Mouse (Mus musculus): ENCODE data around the gene Gm20671. TPM values are rescaled to one million over a fixed set of nuclear protein-coding genes. Genes with fewer than 3 reads are reported as not detected.
"Not testable (repeated sequence)": the region's sequence is repeated elsewhere in the genome, so short reads cannot be mapped to it uniquely, and the experiment has no call there.

Gene Gm20671
- polyA plus RNA-seq, 1 experiment from 2014 or later, result not detected

DNA sequence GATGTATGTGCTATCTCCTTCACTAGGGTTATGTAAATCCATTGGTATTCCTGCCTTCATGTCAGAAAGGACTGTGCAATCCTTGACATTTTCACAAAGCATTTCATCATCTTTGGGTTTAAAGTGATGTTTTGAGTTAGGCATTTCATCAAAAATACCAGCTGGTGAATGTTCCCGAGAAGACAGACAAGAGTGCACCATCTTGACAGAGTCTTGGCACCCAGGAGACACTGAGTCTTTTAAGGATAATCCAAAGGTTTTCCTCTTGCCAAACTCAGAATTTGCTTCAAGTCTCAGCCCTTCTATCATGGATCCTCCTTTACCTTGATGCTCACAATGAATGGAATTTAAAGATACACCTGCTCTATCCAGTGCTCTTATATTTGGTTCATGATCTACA is 1.9 kb upstream of the Gm20671 start:
- not testable (repeated sequence) for H3K9ac ChIP-seq (ENCODE audit: low read length); H3K9me3 ChIP-seq (ENCODE audit: control insufficient read depth, low read length); H3K27me3 ChIP-seq (ENCODE audit: control insufficient read depth, insufficient read depth, low read depth, low read length); H3K27ac ChIP-seq (ENCODE audit: low read length); H3K4me3 ChIP-seq (ENCODE audit: low read length); ATAC-seq (ENCODE audit: low read depth); H3K4me2 ChIP-seq (ENCODE audit: low read depth, low read length); H3K4me1 ChIP-seq (replicated peaks; ENCODE audit: control insufficient read depth, insufficient read depth, low read length)
- 87% methylated on average over 1 of the region's 1 CpGs for WGBS
- peaks cover 39% of the 10 kb centered on the region for H3K36me3 ChIP-seq (ENCODE audit: control insufficient read depth, insufficient read depth, low read length)

DNA sequence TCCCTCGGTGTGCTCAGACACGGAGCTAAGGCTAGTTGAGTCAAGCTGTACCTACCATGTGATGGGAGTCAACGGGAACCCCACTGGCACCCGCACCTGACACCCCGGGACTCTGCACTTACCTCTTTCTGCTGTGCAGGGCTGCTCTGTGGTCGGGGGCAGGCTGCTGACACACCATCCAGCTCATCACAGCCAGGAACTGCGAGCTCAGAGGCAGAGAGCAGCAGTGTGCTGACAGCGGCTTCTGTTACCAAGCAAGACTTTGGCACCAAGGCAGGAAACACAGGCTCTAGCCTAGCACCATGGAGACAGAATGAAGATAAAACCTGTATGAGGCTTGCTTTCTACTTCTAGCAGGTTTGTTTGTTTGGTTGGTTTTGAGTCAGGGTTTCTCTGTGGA is 6.4 kb downstream of the Gm20671 start:
- H3K9me3 ChIP-seq (ENCODE audit: control insufficient read depth, low read length), result no peaks in the 10 kb centered on the region
- H3K27me3 ChIP-seq (ENCODE audit: control insufficient read depth, insufficient read depth, low read depth, low read length), result no peaks in the 10 kb centered on the region
- no peak for ATAC-seq (ENCODE audit: low read depth)
- H3K4me1 ChIP-seq (replicated peaks; ENCODE audit: control insufficient read depth, insufficient read depth, low read length), result no peaks in the 10 kb centered on the region
- H3K36me3 ChIP-seq (ENCODE audit: control insufficient read depth, insufficient read depth, low read length), result peaks cover 29% of the 10 kb centered on the region
- WGBS, result 94% methylated on average over 8 of the region's 8 CpGs
- no peak overlapping the region for H3K4me2 ChIP-seq (ENCODE audit: low read depth, low read length)
- no peak overlapping the region for H3K4me3 ChIP-seq (ENCODE audit: low read length)
- no peak overlapping the region for H3K9ac ChIP-seq (ENCODE audit: low read length)
- no peak overlapping the region for H3K27ac ChIP-seq (ENCODE audit: low read length)

- Histone ChIP-seq H3K4me1 (replicated peaks; ENCODE audit: control insufficient read depth, insufficient read depth, low read length) (no peaks in the 10 kb centered on the region), H3K9me3 (ENCODE audit: control insufficient read depth, low read length) (no peaks in the 10 kb centered on the region), H3K4me2 (ENCODE audit: low read depth, low read length) (no peak overlapping the region), H3K27ac (ENCODE audit: low read length) (no peak overlapping the region), H3K27me3 (ENCODE audit: control insufficient read depth, insufficient read depth, low read depth, low read length) (no peaks in the 10 kb centered on the region), H3K36me3 (ENCODE audit: control insufficient read depth, insufficient read depth, low read length) (peaks cover 34% of the 10 kb centered on the region), H3K4me3 (ENCODE audit: low read length) (no peak overlapping the region), H3K9ac (ENCODE audit: low read length) (no peak overlapping the region)
- 89% methylated on average over 4 of the region's 4 CpGs for WGBS
- no peak for ATAC-seq (ENCODE audit: low read depth)
Measured at GRCm38 (mm10) chr5:32815396-32815795, 11.5 kb downstream of the Gm20671 start.

GRCm38 (mm10) chr5:32786454-32786853 is 40.5 kb downstream of the Gm20671 start:
- WGBS, result 87% methylated on average over 1 of the region's 1 CpGs
- not testable (repeated sequence) for H3K27me3 ChIP-seq (ENCODE audit: control insufficient read depth, insufficient read depth, low read depth, low read length); H3K36me3 ChIP-seq (ENCODE audit: control insufficient read depth, insufficient read depth, low read length); H3K9ac ChIP-seq (ENCODE audit: low read length); ATAC-seq (ENCODE audit: low read depth); H3K27ac ChIP-seq (ENCODE audit: low read length); H3K4me2 ChIP-seq (ENCODE audit: low read depth, low read length); H3K4me3 ChIP-seq (ENCODE audit: low read length); H3K9me3 ChIP-seq (ENCODE audit: control insufficient read depth, low read length)
- peaks cover 10% of the 10 kb centered on the region for H3K4me1 ChIP-seq (replicated peaks; ENCODE audit: control insufficient read depth, insufficient read depth, low read length)

GRCm38 (mm10) chr5:32785313-32785915 is 41.5 kb downstream of the Gm20671 start, which contains the start of gene Pisd:
Pisd (minus strand) TSS chr5:32785646.
- WGBS, result 0% methylated on average over 52 of the region's 52 CpGs
- ATAC-seq (ENCODE audit: low read depth), result peak; percentile 100

GRCm38 (mm10) chr5:32784726-32785125 is 42.2 kb downstream of the Gm20671 start:
- Histone ChIP-seq H3K9me3 (ENCODE audit: control insufficient read depth, low read length) (no peaks in the 10 kb centered on the region), H3K36me3 (ENCODE audit: control insufficient read depth, insufficient read depth, low read length) (peaks cover 3% of the 10 kb centered on the region; the same call in 1 of the 2 replicates), H3K4me1 (replicated peaks; ENCODE audit: control insufficient read depth, insufficient read depth, low read length) (peaks cover 10% of the 10 kb centered on the region), H3K4me3 (ENCODE audit: low read length) (peak overlapping the region; percentile 68), H3K4me2 (ENCODE audit: low read depth, low read length) (peak overlapping the region; percentile 80), H3K27me3 (ENCODE audit: control insufficient read depth, insufficient read depth, low read depth, low read length) (no peaks in the 10 kb centered on the region), H3K9ac (ENCODE audit: low read length) (peak overlapping the region; percentile 71), H3K27ac (ENCODE audit: low read length) (no peak overlapping the region)
- 17% methylated on average over 5 of the region's 5 CpGs for WGBS
- no peak for ATAC-seq (ENCODE audit: low read depth)

More at GRCm38 (mm10) chr5:32785313-32785915, 41.5 kb downstream of the Gm20671 start, which contains the start of gene Pisd:
- Histone ChIP-seq H3K9ac (ENCODE audit: low read length) (peak within 1 kb of the TSS; percentile 71), H3K4me3 (ENCODE audit: low read length) (peak within 1 kb of the TSS; percentile 68), H3K36me3 (ENCODE audit: control insufficient read depth, insufficient read depth, low read length) (peaks cover 3% of the 10 kb centered on the region; the same call in 1 of the 2 replicates), H3K9me3 (ENCODE audit: control insufficient read depth, low read length) (no peaks in the 10 kb centered on the region), H3K27me3 (ENCODE audit: control insufficient read depth, insufficient read depth, low read depth, low read length) (no peaks in the 10 kb centered on the region), H3K4me2 (ENCODE audit: low read depth, low read length) (peak within 1 kb of the TSS; percentile 80), H3K4me1 (replicated peaks; ENCODE audit: control insufficient read depth, insufficient read depth, low read length) (peaks cover 10% of the 10 kb centered on the region), H3K27ac (ENCODE audit: low read length) (peak within 1 kb of the TSS; percentile 51)

DNA sequence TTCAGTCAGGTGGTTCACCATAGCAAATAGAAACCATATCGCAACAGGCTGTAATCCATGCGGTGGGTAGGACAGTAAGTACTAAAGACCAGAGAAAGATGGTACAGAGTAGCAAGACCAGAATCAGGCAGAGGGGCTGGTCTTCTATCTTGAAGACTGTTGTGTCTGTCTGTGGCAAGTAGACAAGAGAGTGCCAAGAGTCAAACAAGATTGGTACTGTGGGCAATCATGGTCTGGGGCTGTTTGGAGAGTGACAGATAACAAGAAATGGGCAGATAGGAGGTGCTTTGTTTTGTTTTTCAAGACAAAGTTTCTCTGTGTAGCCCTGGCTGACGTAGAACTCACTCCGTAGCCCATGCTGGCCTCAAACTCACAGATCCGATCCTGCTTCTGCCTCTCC is 45.3 kb downstream of the Gm20671 start:
- Histone ChIP-seq H3K4me2 (ENCODE audit: low read depth, low read length) (no peak overlapping the region), H3K4me1 (replicated peaks; ENCODE audit: control insufficient read depth, insufficient read depth, low read length) (peaks cover 10% of the 10 kb centered on the region), H3K27ac (ENCODE audit: low read length) (no peak overlapping the region), H3K27me3 (ENCODE audit: control insufficient read depth, insufficient read depth, low read depth, low read length) (no peaks in the 10 kb centered on the region), H3K9me3 (ENCODE audit: control insufficient read depth, low read length) (no peaks in the 10 kb centered on the region), H3K9ac (ENCODE audit: low read length) (no peak overlapping the region), H3K4me3 (ENCODE audit: low read length) (no peak overlapping the region), H3K36me3 (ENCODE audit: control insufficient read depth, insufficient read depth, low read length) (no peaks in the 10 kb centered on the region)
- WGBS, result 93% methylated on average over 5 of the region's 5 CpGs
- no peak for ATAC-seq (ENCODE audit: low read depth)

DNA sequence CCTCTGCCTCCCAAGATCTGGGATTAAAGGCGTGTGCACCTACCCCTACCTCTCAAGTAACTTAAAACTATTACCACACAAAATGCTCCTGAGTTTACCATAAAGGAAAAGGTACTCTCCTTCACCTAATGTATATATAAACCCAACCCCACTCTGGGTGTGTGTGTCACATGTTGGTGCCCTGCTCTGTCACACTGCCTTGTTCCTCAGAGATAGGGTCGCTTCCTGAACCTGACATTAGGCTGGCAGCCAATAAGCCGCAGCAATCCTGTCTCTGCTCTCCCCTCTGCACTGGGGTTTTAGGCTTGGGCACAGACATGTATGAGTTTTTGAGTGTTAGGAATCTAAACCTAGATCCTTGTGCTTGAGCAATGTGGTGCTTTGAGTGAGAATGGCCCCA is 48.7 kb downstream of the Gm20671 start:
- Histone ChIP-seq H3K4me2 (ENCODE audit: low read depth, low read length) (no peak overlapping the region), H3K27me3 (ENCODE audit: control insufficient read depth, insufficient read depth, low read depth, low read length) (no peaks in the 10 kb centered on the region), H3K4me1 (replicated peaks; ENCODE audit: control insufficient read depth, insufficient read depth, low read length) (no peaks in the 10 kb centered on the region), H3K36me3 (ENCODE audit: control insufficient read depth, insufficient read depth, low read length) (peaks cover 7% of the 10 kb centered on the region; the same call in 1 of the 2 replicates), H3K9ac (ENCODE audit: low read length) (no peak overlapping the region), H3K27ac (ENCODE audit: low read length) (no peak overlapping the region), H3K9me3 (ENCODE audit: control insufficient read depth, low read length) (no peaks in the 10 kb centered on the region), H3K4me3 (ENCODE audit: low read length) (no peak overlapping the region)
- no peak for ATAC-seq (ENCODE audit: low read depth)
- 75% methylated on average over 3 of the region's 3 CpGs for WGBS

DNA sequence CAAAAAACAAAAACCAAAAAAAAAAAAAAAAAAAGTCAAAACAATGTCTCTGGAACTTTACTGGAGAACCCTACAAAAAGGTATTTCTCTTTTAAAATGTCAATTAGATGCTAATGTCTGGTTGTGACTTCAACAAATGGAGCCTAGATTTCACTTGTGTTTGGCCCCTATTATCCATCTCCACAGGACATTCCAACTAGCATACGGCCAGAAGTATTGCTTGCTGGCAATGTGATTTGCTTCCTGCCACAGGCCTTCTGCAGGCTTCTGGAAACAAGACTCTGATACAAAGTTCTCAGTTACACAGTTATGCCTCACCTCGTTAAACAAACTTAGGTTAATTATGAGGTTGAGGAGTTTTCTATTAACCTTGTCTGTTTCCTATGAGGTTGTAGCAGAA is 54.5 kb downstream of the Gm20671 start:
- Histone ChIP-seq H3K4me1 (replicated peaks; ENCODE audit: control insufficient read depth, insufficient read depth, low read length) (no peaks in the 10 kb centered on the region), H3K27ac (ENCODE audit: low read length) (no peak overlapping the region), H3K9ac (ENCODE audit: low read length) (no peak overlapping the region), H3K4me2 (ENCODE audit: low read depth, low read length) (no peak overlapping the region), H3K9me3 (ENCODE audit: control insufficient read depth, low read length) (no peaks in the 10 kb centered on the region), H3K4me3 (ENCODE audit: low read length) (no peak overlapping the region), H3K36me3 (ENCODE audit: control insufficient read depth, insufficient read depth, low read length) (peaks cover 7% of the 10 kb centered on the region), H3K27me3 (ENCODE audit: control insufficient read depth, insufficient read depth, low read depth, low read length) (no peaks in the 10 kb centered on the region)
- ATAC-seq (ENCODE audit: low read depth), result no peak
- WGBS, result 78% methylated on average over 2 of the region's 2 CpGs

Data from lung, embryonic 16.5 days (tissue).